Mouse (Mus musculus) heart, embryonic 11.5 days (tissue): ENCODE data around the gene Opa3. TPM values are rescaled to one million over a fixed set of nuclear protein-coding genes. Genes with fewer than 3 reads are reported as not detected.

ENCODE experiments used
- ATAC-seq: fragments of 200-750 bp; cut with Nextera tagmentation; replicated peaks from 2 replicates; pipeline ENCODE4 v1.8.0; 2017; ENCODE audit warnings: moderate library complexity; ENCODE audit not compliant: insufficient number of reproducible peaks, low FRiP score, low TSS enrichment
- H3K27ac ChIP-seq: fragments of 300-500 bp; sonication (generic); 2 replicates; pipeline ENCODE4 v1.5.1; 2014; ENCODE audit warnings: mild to moderate bottlenecking, low read depth, low read length
- H3K27me3 ChIP-seq: fragments of 300-500 bp; sonication (generic); 2 replicates; pipeline ENCODE4 v1.6.1; 2014; ENCODE audit warnings: mild to moderate bottlenecking, low read length, mixed read lengths; ENCODE audit not compliant: control insufficient read depth, insufficient read depth
- H3K36me3 ChIP-seq: fragments of 300-500 bp; sonication (generic); 2 replicates; pipeline ENCODE4 v1.6.1; 2014; ENCODE audit warnings: mild to moderate bottlenecking, low read length, moderate library complexity, mixed read lengths; ENCODE audit not compliant: control insufficient read depth, insufficient read depth
- H3K4me1 ChIP-seq: fragments of 300-500 bp; sonication (generic); 2 replicates; pipeline ENCODE4 v1.6.1; 2014; ENCODE audit warnings: low read length; ENCODE audit not compliant: control insufficient read depth, insufficient read depth
- H3K4me2 ChIP-seq: fragments of 300-500 bp; sonication (generic); 2 replicates; pipeline ENCODE4 v1.6.1; 2014; ENCODE audit warnings: mild to moderate bottlenecking, moderate library complexity
- H3K4me3 ChIP-seq: fragments of 300-500 bp; sonication (generic); 2 replicates; pipeline ENCODE4 v1.5.1; 2014; ENCODE audit warnings: low read depth, low read length
- H3K9ac ChIP-seq: fragments of 300-500 bp; sonication (generic); 2 replicates; pipeline ENCODE4 v1.6.1; 2014; ENCODE audit warnings: mild to moderate bottlenecking, low read depth, low read length, moderate library complexity
- H3K9me3 ChIP-seq: fragments of 300-500 bp; sonication (generic); replicated peaks from 2 replicates; pipeline ENCODE4 v1.6.1; 2016; ENCODE audit warnings: low read length; ENCODE audit not compliant: control insufficient read depth
- WGBS: fragments of 180-500 bp; shearing (Covaris S2); extraction: QIAGEN DNeasy Blood & Tissue Kit; methylation state at CpG from one replicate; pipeline ENCODE4 v1.1.7; 2014; ENCODE audit not compliant: insufficient replicate concordance; 5-methylcytosine and 5-hydroxymethylcytosine counted together
- polyA plus RNA-seq: library from polyadenylated mRNA; unstranded; fragments of >200 nt; fragmentation: Nextera tagmentation; extraction: Ambion mirVana; gene quantifications from 2 replicates; pipeline ENCODE4 v1.2.1, GENCODE M21; 2014

Opa3 gene
- polyA plus RNA-seq, 1 experiment from 2014 or later, result 41.6 TPM

DNA sequence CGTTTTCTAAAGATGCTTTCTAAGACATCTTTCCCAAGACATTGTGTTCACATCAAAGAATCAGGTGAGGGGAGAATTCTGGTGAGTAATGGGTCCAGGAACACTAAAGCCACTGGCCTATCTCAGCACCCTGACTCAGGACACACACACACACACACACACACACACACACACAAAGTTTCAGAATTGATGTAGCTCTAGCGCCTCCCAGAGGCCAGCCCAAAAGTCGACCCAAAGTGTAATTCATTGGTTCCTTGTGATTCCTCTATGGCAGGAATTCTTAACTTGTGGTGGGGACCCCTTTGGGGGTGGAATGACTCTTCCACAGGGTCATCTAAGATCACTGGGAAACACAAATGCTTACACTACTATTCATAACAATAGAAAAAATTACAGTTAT is 71.1 kb downstream of the Opa3 start:
- 24% methylated on average over 3 of the region's 3 CpGs for WGBS

DNA sequence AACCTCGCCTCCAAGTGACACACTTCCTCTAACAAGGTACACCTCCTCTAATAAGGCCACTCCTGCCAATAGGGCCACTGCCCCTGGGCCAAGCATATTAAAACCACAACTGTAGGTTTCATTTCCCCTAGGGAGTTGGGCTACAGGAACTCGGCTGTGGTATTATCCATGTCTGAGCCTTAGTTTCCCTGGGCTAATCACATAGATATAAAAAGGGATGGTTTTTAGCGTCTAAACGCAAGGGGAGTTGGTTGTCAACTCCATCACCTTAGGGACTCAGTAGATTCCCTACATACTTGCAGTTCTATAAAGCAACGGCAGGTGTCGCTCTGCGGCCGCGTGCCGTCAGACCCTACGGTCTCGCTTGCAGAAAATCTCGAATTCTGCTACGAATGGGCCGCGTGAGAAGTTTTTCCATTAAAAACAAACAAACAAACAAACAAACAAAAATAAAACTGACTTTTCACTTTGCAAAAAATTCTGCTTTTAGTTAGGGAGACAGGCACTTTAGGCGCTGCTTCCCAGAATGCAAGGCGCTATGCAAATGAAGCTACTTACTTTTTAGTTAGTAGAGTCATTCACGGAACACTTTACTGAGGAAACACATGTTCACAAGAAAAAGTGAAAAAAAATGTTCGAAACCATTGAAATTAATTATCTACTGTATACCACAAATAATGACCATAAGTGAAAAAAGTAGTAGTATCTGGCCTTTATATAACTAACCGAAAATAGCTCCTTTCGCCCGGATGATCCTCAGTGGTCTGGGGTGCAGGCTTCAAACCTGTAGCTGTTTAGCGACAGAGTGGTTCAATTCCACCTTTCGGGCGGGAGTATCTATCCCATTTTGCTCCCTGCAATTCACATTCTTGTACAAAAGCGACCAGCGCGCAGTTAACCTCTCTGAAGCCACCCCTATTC is 72.6 kb downstream of the Opa3 start:
- H3K4me3 ChIP-seq, result peak overlapping the region; percentile 44
- peak overlapping the region; percentile 52 for H3K4me2 ChIP-seq
- H3K27me3 ChIP-seq, result peaks cover 38% of the 10 kb centered on the region
- ATAC-seq, result peak; percentile 58; the same call in 1 of the 2 replicates
- no peaks in the 10 kb centered on the region for H3K9me3 ChIP-seq
- WGBS, result under 1% methylated on average over 29 of the region's 29 CpGs
- no peak overlapping the region; the same call in 1 of the 2 replicates for H3K27ac ChIP-seq
- peaks cover 25% of the 10 kb centered on the region for H3K4me1 ChIP-seq
- H3K36me3 ChIP-seq, result no peaks in the 10 kb centered on the region
- peak overlapping the region; percentile 58; the same call in 1 of the 2 replicates for H3K9ac ChIP-seq

More for the DNA sequence above, 71.1 kb downstream of the Opa3 start:
- H3K9me3 ChIP-seq, result no peaks in the 10 kb centered on the region
- H3K36me3 ChIP-seq, result no peaks in the 10 kb centered on the region
- H3K4me2 ChIP-seq, result no peak overlapping the region
- no peak overlapping the region for H3K27ac ChIP-seq
- H3K9ac ChIP-seq, result no peak overlapping the region
- no peak for ATAC-seq
- peaks cover 16% of the 10 kb centered on the region for H3K4me1 ChIP-seq
- no peak overlapping the region for H3K4me3 ChIP-seq
- H3K27me3 ChIP-seq, result peaks cover 24% of the 10 kb centered on the region

DNA sequence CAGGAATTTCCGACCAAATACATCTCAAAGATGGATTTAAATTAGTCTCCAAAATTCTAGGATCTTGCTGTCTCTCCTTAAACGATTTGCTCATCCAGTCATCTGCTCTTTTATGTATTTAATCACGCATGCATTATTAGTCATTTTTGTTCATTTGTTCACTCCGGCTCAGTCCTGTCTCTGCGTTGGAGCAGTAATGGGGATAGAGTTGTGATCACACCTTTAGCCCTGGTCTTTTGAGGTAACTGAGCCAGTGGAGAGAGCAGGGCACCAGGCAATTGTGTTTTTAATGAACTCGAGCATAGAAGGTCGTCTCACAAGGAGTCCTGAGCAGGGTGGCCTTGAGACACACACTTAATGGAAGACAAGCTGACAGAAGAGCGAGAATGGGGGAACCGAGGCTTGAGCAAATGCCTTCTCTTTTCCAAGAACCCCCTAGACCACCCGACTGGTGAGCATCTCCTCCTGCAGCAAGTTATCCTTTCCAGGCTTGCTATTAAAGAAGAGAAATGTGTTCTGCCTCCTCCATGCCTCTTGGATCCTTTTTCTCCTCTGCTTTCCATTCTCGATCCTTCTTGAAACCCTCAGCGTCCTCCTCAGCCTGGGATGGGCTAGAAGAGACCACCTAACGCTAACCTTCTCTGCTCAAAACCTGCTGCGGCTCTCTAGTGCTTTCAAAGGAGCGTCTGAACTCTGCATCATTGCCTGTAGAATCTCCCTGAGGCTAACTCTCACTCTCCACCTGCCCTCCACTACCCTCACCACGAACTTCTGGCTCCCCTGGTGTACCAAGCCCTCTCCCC is 73.5 kb downstream of the Opa3 start:
- no peaks in the 10 kb centered on the region for H3K36me3 ChIP-seq
- H3K9me3 ChIP-seq, result no peaks in the 10 kb centered on the region
- H3K9ac ChIP-seq, result peak overlapping the region; percentile 58
- H3K4me2 ChIP-seq, result peak overlapping the region; percentile 52
- no peak overlapping the region for H3K27ac ChIP-seq
- ATAC-seq, result no peak
- H3K4me3 ChIP-seq, result peak overlapping the region; percentile 44
- H3K4me1 ChIP-seq, result peaks cover 25% of the 10 kb centered on the region
- WGBS, result 11% methylated on average over 16 of the region's 16 CpGs
- peaks cover 47% of the 10 kb centered on the region for H3K27me3 ChIP-seq

DNA sequence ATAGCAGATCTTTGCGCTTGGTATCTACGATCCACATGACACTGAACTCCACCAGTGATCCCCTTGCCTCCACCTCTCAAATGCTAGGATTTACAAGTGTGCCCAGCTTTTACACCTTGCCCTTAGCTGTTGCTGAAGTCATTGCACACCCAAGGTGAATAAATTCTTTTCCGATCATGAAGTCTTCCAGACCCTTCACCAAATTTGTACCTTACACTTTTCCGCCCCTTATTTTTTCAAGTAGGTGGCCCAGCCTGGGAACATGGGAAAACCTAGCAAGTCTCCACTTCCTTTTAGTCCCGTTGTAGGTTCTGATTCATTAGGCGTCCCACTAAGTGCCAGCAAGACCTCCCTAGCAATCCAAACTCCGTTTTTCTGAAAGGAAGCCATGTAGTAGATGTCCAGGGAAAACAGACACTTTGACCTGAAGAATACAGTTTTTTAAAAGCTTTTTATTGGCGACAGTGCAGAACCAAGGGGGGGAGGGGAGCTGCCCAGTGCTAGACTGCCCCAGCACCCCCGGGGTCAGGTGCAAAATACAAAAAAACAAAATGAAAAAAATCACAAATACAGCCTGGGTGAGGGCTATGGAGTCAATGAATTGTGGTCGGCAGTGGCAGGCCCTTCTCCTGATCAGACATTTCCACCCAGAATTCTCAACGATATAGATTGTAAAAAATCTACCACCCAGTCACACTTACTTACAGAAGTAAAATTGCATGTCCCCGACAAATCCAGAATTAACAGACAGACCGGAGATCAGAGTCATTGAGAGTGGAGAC is 74.3 kb downstream of the Opa3 start:
- no peaks in the 10 kb centered on the region for H3K9me3 ChIP-seq
- ATAC-seq, result no peak
- WGBS, result 49% methylated on average over 13 of the region's 13 CpGs
- peak overlapping the region; percentile 52 for H3K4me2 ChIP-seq
- H3K9ac ChIP-seq, result peak overlapping the region; percentile 16; the same call in 1 of the 2 replicates
- peaks cover 25% of the 10 kb centered on the region for H3K4me1 ChIP-seq
- H3K27ac ChIP-seq, result no peak overlapping the region
- peak overlapping the region; percentile 44 for H3K4me3 ChIP-seq
- no peaks in the 10 kb centered on the region for H3K36me3 ChIP-seq
- H3K27me3 ChIP-seq, result peaks cover 54% of the 10 kb centered on the region

DNA sequence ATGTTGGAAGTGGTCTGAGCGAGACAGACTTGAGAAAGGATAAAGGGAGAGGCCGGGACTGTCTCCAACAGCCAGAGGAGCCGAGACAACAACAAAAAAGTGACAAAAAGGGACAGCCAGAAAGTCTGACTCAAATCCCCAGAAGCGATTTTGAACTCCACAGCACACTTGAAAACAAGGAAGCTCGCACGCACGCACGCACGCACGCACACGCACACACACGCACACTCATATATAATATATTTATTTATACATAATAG is 74.8 kb downstream of the Opa3 start:
- Histone ChIP-seq H3K9me3 (no peaks in the 10 kb centered on the region), H3K4me1 (peaks cover 28% of the 10 kb centered on the region), H3K27me3 (peaks cover 54% of the 10 kb centered on the region), H3K9ac (no peak overlapping the region), H3K4me3 (no peak overlapping the region), H3K4me2 (no peak overlapping the region), H3K36me3 (no peaks in the 10 kb centered on the region), H3K27ac (no peak overlapping the region)
- ATAC-seq, result no peak
- WGBS, result 79% methylated on average over 12 of the region's 12 CpGs

DNA sequence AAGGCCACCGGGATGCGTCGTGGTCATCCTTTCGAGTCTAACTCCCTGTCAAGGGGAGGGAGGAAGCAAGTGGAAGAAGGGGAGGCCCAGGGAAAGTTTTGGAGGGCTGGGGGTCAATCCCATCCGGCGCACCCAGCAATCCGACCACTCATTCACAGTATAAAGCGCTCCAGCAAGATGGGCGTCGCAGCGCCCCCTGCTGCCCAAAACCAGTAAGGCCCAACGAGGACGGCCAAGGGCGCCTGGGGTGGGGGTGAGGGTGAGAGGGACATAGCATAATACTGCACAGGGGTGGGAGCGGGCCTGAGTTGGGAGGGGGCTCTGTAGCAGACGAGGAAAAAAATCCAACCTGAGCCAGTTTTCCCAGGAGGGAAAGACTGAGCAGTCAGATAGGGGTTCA is 75.6 kb downstream of the Opa3 start:
- H3K36me3 ChIP-seq, result no peaks in the 10 kb centered on the region
- WGBS, result under 1% methylated on average over 16 of the region's 16 CpGs
- peaks cover 54% of the 10 kb centered on the region for H3K27me3 ChIP-seq
- H3K9me3 ChIP-seq, result no peaks in the 10 kb centered on the region
- H3K9ac ChIP-seq, result peak overlapping the region; percentile 43; the same call in 1 of the 2 replicates
- peak overlapping the region; percentile 38; the same call in 1 of the 2 replicates for H3K4me3 ChIP-seq
- H3K4me2 ChIP-seq, result peak overlapping the region; percentile 67
- H3K27ac ChIP-seq, result no peak overlapping the region
- no peak for ATAC-seq
- H3K4me1 ChIP-seq, result peaks cover 29% of the 10 kb centered on the region

DNA sequence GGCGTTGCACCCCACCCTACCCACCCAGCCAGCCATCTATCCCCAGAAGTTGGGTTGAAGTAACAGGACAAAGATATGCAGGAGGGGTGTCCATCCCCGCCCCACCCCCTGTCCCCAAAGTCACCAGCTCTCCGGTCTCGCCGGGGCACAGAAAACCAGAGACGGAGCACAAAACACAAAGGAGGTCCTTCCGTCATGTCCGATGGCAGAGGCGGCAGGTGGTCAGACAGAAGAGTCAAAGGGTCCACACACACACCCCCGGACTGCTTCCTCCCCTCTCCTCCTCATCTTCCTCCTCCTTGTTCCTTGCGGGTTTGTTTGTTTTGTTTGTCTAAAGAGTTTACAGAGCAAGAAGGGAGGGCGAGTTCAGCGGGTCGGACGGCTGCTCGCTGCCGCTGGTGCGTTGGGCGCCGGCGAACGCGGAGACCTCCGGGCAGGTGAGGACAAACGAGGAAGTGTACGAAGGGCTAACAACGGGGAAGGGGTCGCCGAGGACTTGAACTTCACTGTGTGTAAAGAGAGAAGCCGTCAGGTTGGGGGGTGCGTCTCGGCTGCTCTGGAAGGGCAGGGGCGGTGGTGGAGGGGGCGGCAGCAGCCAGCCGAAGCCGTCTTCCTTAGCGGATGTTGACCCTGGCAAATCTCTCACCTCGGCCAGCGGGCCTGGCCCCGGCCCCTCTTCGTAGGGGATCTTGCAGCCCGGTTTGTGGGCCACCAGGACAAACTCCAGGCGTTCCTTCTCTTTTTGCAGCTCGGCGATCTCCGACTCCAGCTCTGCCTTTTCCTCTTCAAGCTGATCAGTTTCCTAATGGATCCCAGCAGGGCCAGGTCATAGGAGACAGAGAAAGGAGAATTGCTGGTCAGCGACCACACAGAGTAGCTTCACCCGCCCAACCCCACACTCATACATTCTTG is 76.6 kb downstream of the Opa3 start:
- 3% methylated on average over 47 of the region's 48 CpGs for WGBS
- Histone ChIP-seq H3K9me3 (no peaks in the 10 kb centered on the region), H3K4me2 (peak overlapping the region; percentile 67), H3K4me3 (peak overlapping the region; percentile 38), H3K27me3 (peaks cover 54% of the 10 kb centered on the region), H3K4me1 (peaks cover 32% of the 10 kb centered on the region), H3K36me3 (no peaks in the 10 kb centered on the region), H3K27ac (no peak overlapping the region), H3K9ac (0 out of 2 replicates have a peak overlapping the region, but pooled peaks have one; percentile 43)
- ATAC-seq, result no peak
